Mouse (Mus musculus) WW6 (cell line): ENCODE data around the gene Cdh13.
A peak's percentile ranks its signal among the peaks of the same experiment; 100 is the strongest.

Experiments
- DNase-seq: peaks from one replicate; pipeline ENCODE4 v3.0.0-alpha.2; 2013; ENCODE audit warnings: low read depth, low spot score

The Cdh13 gene

DNA sequence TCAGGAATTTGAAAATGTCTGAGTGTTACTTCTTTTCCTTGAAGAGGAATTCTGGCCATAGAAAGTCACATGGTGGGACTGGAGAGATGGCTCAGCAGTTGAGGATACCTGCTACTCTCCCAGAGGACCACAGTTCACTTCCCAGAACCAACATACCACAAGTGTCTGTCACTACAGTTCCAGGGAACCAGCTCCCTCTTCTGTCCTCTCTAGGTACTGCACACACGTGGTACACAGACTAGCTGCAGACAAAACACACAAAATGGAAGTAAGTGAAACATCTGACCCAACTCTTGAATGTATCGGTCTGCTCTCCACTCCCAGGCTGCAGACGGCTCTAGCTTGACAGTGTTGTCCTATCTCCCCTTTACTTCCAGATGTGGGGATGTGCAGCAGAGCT lies 633.0 kb downstream of the Cdh13 start:
- no peak for DNase-seq

DNA sequence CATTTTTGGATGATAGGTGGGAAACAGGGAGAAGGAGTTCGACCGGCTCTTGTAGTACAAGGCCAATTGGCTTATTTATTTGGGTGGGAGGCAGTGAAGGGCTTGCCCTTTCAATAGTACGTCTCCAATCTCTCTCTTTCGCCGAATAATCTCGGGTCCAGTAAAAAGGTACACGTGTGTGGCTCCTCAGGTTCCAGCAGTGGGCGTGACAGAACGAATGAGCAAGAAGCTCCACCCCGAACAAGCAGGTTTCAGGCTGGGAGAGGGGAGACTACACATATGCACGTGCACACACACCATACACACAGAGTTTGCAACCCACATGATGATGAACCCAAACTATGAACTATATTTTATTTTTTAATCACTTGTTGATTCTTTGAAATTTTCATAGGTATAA lies 653.9 kb downstream of the Cdh13 start:
- peak; percentile 38 for DNase-seq

DNA sequence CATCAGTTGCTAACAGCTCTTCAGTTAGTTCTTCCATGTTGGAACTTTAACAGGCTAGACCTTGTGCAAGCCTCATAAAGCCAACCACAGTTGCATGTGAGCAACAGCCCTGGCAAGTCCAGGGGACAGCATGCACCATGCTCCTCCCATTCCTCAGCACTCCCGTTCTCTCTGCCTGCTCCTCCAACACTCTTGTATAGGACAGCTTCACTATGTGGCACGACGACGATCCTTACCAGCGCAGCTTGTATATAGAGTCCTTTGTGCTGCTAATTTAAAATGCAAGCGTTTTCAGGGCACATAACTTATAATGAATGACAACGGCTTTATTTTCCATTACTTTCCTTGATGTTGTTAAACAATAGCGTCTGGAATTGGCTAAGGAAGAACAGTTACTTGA lies 654.5 kb downstream of the Cdh13 start:
- no peak for DNase-seq

DNA sequence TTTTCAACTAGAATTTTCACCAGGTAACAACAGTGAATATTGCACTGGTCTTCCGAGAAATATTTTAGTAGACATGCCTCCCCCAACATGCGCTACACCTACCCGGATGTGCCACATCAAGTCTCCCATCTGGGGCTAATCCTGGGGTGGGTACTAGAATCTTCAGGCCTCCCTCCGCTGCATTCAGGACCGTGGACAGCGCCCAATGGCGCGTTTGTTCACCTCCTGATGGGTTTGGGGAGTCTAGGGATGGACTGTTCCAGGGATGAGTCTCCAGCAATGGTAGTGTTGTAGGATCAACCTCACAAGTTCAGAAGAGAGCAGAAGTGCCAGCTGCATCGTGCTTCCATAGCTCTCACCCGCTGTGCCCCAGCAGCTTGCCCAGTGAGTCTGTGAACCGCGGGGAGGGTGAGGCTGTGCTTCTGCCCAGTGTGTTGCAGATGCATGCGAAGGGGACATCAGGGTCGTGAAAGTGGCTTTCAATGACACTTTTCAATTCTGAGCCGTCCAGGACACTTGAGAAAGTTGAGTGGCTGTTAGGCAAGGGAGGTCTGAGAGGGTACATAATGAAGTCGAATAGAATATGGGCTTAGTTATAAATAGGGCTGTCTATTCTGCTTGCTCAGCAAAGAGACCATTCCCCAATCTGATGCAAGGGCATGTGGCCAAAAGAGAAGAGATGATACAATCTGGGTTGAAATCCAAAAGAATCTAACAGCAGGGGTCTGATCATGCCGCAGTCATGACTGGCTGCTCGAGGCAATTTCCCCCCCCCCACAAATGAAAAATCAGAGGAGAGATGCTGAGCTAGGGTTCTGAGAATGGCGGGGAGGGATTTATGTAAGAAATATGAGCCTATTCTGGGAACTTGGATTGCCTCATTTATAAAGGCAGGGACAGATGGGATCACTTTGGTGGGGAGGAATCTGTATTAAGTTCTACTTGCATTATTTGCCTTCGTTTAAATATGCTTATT lies 668.5 kb downstream of the Cdh13 start:
- no peak for DNase-seq

DNA sequence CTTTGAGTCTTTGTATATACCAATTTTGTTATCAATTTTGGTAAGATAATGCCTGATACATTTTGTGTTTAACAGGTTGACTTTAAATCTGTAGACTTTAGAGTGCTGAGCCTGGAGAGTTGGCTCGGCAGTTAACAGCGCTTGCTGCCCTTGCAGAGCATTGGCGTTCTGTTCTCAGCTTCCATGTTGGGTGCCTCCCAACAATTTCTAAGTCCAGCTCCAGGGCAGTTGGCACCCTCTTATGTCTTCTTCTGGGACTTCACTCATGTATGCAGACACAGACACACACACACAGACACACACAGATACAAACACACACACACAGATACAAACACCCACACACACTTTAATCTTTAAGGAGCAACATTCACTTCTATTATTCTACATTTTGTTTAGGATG lies 672.6 kb downstream of the Cdh13 start:
- DNase-seq: no peak

DNA sequence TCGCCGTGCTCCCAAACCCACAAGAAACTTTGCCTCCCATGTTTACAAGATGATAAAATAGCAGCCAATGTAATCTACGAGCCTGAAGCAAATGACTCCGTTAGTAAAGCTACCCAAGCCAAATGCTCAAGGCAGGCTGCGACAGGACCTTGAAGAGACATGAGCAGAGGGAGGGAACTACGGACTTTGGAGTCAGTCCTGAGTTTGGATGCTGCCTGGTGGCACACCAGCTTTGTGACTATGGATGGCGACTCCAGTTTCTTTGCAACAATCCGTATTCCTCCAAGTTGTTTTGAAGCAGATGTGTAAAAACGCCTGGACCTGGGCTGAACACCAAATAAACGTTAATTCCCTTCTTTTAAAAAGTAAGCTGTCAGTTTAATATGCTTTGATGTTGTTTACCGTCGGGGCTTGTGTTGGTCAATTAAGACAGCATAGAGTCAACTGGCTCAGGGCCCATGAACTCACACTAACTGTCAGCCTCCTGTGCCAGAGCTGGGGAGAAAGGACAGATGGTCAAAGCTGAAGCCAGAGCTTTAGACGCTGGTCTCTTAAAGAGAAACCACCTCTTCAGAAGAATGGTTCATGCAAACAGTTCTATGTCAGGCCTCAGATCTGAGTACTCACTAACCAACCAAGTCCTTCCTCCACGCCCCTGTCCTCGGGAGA lies 678.5 kb downstream of the Cdh13 start:
- no peak for DNase-seq

DNA sequence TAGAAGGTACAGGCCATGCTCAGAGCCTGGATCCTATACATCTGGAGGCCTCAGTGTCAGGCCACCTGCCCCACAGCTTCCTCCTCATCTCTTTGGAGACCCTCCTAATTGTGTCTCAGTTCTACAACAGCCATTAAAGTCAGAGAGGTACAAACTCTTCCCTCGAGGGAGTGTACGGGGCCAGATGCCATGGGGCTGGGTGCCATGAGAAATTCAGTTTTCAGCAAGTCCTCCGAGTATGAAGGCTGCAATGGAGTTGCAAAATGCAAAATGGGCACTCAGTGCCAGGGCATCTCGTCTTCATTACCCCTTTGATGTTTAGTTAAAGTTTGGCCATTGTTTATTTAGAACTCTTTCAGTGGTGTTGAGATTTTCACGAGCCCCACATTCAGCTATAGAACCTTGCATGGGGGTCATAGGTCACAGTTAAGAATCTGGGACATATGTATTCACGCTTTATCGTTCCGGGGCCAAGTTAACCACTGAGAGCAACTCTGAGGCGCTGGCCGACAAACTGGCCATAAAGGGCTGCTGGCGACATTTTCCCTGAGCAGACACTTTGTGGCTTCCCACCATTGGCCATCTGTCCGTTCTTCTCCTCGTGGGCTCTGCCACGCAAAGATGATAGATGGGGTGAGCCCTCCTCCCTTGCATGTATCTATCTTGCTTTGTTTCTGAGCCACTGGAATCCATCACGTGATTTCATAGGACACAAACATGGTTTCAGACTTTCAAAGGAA lies 681.7 kb downstream of the Cdh13 start:
- DNase-seq: no peak

DNA sequence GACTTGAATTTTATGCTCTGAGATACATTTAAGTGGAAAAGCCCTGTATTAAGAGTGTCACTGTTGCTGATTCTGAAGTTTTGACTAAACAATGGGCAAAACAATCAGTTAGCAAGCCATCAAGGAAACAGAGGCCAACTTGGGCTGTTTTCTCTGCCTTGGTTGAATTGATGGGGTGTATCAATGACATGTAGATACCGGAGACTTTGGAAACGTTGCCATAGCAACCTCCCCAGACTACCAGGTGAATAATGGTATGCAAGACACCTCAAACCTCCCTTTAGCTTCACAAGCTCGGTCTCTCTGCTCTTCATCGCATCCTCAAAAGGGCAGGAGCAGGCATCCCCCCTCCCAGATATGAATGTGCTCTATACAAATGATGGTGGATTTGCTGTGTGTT lies 685.4 kb downstream of the Cdh13 start:
- DNase-seq: no peak

DNA sequence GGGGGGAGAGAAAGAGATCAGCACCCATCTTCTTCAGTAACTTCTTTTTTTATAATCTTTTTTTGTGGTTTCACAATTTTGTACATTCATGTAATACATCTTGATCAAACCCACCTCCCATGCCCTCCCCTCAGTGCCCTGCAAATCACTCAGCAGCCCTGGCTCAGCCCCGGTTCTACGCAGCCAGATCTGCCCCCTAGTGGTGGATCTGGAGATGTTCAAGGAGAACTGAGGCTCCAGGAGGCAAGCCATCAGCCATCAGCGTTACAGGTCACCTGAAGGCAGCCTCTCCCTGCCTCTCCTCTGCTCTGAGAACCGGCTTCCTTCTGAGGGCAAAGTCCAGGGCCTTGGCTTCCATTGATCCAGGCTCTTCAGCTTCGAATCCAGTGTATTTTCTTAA lies 696.3 kb downstream of the Cdh13 start:
- peak; percentile 13 for DNase-seq

DNA sequence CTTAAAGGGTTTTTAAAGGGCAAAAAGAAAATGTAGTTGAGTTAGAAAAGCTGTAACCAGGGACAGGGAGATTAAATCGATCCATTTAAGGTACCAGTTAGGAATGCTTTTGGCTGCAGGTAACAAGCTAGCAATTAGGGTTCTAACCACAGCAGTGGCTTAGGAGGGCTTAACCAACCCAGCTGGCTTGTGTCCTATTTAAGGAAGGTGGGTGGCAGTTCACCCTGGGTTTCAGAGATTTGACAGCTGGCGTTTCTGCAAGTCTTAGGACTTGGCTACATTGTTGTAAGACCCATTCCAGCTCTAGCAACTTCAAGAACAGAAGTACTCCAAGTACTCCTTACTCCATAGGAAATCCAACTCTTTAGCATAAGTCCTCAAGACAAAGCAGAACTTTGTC lies 700.2 kb downstream of the Cdh13 start:
- no peak for DNase-seq

DNA sequence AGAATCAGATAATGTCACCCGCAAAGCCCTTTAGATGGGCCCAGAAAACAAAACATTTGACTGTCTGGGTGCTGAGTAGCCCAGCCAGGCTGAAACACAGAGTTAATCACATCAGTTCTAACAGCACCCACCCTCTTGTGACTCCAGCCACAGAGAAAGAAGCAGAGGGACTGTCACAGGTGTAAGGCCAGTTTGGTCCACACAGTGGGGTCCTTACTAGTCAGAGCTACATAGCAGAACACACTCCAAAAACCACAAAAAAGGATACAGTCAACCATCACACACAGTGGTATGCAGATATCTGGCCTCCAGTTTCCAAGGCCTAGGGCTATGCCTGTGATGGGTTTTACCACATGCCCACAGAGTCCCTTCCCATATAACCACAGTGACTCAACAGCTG lies 703.3 kb downstream of the Cdh13 start:
- DNase-seq: no peak

DNA sequence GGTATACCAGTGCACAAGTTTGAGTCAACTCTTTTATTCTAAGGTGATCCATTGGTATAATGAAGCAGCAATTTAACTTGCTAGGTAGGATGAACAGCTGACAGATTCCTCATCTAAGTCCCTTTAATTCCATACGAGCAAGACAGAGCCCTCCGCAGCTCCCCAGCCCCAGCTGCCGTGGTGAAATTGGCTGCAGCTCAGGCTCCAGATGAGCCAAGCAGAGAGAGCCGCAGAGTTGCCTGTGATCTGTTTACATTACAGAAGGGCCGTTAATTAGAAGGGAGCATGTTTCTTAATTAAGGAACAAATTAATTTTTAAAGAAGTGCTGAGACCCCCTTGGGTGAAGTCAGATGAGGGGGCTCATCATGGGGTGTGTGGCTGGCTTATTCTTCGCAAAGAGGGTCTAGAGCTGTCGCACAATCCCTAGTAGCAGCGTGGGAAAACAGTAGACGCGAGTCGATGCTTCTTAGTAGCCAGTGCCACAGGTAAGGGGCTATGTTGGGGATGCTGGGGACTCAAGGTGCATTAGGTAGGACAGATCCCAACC lies 712.2 kb downstream of the Cdh13 start:
- DNase-seq: no peak

DNA sequence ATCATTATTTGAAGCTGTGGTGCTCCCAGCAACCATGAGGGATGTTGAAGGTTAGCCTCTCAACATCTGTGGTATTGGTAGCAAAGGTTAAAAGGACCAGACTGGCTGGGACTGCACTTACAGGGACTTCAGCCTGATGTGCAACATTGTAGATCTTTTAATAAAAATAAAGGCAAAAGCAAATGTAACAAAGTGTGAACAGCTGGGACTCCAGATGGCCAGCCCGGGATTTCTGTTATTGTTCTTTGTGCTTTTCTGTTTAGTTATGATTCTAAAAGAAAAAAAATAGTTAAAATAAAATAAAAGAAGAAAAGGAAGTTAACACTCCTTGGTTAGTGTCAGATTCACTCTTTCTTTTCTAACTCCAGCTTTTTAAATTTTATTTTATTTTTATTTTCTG lies 717.1 kb downstream of the Cdh13 start:
- no peak for DNase-seq

DNA sequence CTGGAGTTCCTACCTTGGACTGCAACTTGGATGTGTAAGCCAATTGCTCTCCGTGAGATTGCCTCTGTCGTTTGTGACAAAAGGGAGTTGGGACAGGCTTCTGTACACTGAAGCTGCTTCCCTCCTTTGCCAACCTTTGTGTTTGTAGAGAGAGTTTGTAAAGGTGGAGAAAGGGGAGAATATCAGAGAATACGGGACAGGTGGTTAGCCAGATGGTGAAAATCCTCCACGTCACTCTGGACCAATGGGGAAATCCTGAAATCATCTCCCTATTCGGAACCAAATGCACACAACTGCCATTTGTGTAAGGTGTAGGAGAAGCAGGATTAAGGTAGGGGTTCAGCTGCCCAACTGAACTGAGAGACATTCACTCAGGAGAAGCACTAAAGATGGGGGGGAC lies 721.3 kb downstream of the Cdh13 start:
- no peak for DNase-seq

DNA sequence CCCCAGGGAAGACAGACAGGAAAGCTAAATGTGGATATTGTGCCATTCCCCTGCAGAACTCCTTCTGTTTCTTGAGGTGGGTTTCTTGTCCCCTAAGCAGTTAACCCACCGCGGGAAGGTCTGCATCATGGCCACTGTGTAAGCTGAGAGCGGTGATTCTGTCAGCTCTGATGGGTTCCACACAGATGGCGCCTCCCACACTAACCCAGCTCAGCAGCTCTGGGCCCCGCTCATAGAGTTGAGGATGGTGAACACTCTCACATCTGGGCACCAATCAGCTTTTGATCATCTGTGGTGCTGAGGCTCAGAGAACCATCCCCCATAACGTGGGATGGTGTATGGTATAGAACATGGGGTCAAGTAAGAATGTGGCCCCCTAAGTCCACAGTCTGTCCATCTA lies 735.1 kb downstream of the Cdh13 start:
- DNase-seq: no peak

DNA sequence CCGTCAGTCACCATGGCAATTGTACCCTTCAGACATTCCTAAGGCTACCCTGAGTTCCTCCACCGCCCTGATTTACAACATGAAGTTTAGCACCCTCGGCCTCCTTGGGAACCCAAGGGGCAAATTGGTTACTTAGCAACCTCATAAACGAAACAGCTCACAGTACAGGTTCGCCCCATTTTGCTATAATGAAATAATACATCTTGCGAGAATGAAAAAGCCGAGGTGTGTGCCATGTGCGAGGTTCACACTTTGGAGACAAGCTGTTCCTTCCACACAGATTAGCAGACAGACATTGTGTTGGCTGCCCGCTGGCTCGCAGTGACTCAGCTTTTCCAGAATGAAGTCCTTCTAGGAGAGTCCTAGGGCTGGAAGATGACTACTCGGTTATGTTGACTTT lies 737.2 kb downstream of the Cdh13 start:
- no peak for DNase-seq

DNA sequence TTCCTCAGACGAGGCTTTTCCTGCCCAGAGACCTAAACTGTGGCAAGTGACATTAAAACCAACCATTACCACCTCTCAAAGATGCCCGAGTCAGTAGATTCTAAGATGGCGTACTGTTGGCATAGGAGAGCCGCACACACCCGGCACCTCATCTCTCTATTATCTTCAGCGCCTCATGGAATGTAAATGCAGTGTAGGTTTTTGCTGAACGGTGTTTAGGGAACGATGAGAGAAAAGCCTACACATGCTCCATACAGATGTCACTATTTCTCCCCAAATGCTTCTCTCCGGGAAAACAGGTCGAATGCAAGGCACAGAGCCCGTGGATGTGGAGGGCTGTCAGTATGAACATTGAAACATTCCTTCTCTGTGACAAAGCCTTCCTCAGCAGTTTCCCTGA lies 737.9 kb downstream of the Cdh13 start:
- DNase-seq: no peak

DNA sequence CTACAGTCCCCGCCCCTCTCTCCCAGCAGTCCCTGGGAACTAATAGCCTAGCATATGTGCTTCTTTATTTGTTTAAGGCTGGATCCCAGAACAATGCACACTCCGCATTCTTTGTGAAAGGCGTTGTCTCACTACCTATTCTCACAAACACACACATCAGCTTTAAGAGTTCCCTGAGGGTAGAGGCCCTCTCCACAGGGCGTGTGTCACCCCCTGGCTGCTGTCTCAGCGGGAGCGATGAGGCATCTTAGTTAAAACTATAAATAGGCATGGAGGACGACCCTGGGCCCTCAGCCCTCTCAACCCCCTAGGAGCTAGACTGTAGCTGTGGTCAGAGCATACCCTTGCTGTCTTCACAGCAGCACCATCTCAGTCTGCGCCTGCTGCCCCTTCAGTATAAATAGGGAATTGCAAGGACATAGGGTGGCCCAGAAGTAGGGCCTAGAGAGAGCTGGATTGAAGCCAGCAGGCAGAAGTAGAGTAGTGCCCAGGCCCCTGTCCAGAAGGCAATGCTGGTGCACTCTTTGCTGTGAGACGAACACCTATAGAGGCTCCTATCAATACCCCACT lies 738.9 kb downstream of the Cdh13 start:
- peak; percentile 40 for DNase-seq

DNA sequence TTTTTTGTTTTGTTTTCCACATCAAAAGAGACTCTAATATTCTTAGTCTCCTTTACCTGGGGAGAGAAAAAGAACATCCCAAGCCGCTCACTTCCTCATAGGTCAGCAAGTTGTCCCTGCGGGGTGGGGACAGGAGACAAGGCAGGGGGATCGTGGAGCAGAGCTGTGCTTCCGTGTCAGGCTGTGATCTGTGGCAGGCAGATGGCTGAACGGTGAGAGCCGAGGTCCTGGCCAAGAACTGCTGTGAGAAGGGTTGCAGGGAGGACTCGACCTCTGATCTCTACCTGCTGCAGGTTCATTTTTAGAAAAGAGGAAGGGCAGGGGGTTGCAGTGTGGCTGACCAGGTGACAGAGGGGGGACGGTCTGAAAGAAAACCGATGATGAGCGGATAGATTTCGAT lies 749.9 kb downstream of the Cdh13 start:
- DNase-seq: no peak

DNA sequence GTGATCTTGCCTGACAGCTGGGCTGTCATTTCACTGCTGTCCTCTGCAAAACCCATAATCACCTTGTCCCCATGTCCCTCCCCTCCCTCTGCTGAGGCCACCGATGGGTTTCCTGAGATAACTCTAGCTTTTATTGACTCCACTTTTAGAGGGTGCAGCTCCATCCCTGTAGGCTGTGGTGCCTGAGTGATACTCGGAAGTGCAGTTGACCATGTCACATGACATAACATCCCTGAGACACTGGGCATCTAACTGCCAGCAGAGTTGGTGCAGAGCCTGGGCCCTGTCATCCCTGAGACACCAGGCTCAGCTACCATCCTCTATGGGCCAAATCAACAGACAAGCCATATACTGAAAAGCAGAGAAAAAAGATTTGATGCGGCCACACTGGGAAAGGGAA lies 750.5 kb downstream of the Cdh13 start:
- DNase-seq: no peak

DNA sequence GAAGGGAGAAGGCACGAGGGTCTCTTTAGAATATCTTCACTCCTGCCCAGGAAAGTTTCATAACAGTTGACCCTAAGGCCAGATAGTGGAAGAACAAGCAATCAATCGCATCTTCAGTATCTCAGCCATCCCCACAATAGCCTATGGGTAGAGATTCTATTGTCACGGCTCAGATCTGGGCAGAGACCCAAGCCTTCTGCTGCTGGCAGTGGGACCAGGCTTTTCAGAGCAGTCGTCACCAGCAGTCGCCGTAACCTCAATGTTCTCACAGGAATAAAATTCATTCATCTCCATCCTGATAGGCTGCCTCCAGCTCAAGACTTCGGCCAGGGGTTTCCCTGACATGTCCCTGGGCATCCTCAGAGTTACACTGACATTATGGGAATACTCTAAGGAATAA lies 751.6 kb downstream of the Cdh13 start:
- no peak for DNase-seq

DNA sequence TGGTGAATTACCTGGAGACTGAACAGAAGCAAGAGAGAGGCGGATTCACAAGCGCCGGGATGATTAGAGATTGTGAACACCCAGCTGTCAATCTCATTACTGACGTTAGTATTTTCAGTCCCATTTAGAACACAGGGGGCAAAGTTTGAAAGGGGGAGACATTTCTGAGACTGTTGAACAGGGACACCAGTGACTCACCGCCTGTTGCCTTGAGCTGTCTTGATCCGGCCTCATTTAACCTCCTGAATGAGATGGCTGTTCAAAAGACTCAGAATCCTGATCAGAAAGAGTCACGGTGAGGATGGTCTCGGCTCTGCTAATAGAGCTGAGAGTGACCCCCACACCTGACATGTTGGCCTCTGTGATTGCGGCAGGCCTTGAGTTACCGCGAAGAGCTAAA lies 754.0 kb downstream of the Cdh13 start:
- DNase-seq: no peak
